Mouse (Mus musculus) kidney, embryonic 14.5 days (tissue): Measurements from ENCODE around the gene Pld1. TPM values are rescaled to one million over a fixed set of nuclear protein-coding genes. Genes with fewer than 3 reads are reported as not detected.

ENCODE experiments used
- ATAC-seq: fragments of 200-750 bp; cut with Nextera tagmentation; 2 replicates; pipeline ENCODE4 v1.8.0; 2017; ENCODE audit warnings: moderate number of reproducible peaks, mild to moderate bottlenecking, moderate TSS enrichment, moderate library complexity; ENCODE audit not compliant: low FRiP score, low TSS enrichment
- H3K27ac ChIP-seq: fragments of 300-500 bp; sonication (generic); 2 replicates; pipeline ENCODE4 v1.5.1; 2014; ENCODE audit warnings: low read depth, mild to moderate bottlenecking, low read length, moderate library complexity, mixed read lengths
- H3K27me3 ChIP-seq: fragments of 300-500 bp; sonication (generic); 2 replicates; pipeline ENCODE4 v1.6.1; 2014; ENCODE audit warnings: mild to moderate bottlenecking, low read length; ENCODE audit not compliant: control insufficient read depth, insufficient read depth
- H3K36me3 ChIP-seq: fragments of 300-500 bp; sonication (generic); 2 replicates; pipeline ENCODE4 v1.6.1; 2014; ENCODE audit warnings: low read length, mixed read lengths; ENCODE audit not compliant: control insufficient read depth, insufficient read depth
- H3K4me1 ChIP-seq: fragments of 300-500 bp; sonication (generic); 2 replicates; pipeline ENCODE4 v1.6.1; 2014; ENCODE audit warnings: low read length, mixed read lengths; ENCODE audit not compliant: control insufficient read depth, insufficient read depth
- H3K4me2 ChIP-seq: fragments of 300-500 bp; sonication (generic); replicated peaks from 2 replicates; pipeline ENCODE4 v1.6.1; 2014; ENCODE audit warnings: low read depth, mild to moderate bottlenecking, low read length
- H3K4me3 ChIP-seq: fragments of 300-500 bp; sonication (generic); 2 replicates; pipeline ENCODE4 v1.5.1; 2014; ENCODE audit warnings: mild to moderate bottlenecking, low read length
- H3K9ac ChIP-seq: fragments of 300-500 bp; sonication (generic); 2 replicates; pipeline ENCODE4 v1.6.1; 2014; ENCODE audit warnings: low read depth, mild to moderate bottlenecking, low read length, moderate library complexity
- H3K9me3 ChIP-seq: fragments of 300-500 bp; sonication (generic); 2 replicates; pipeline ENCODE4 v1.6.1; 2016; ENCODE audit warnings: low read length; ENCODE audit not compliant: control insufficient read depth
- WGBS: fragments of 180-500 bp; shearing (Covaris S2); extraction: QIAGEN DNeasy Blood & Tissue Kit; methylation state at CpG from one replicate; pipeline ENCODE4 v1.1.7; 2014; 5-methylcytosine and 5-hydroxymethylcytosine counted together
- polyA plus RNA-seq: library from polyadenylated mRNA; unstranded; fragments of >200 nt; fragmentation: Nextera tagmentation; extraction: Ambion mirVana; gene quantifications from 2 replicates; pipeline ENCODE4 v1.2.1, GENCODE M21; 2014

Gene Pld1
- polyA plus RNA-seq, 1 experiment from 2014 or later, result 4.8 TPM

- Histone ChIP-seq H3K27me3 (no peaks in the 10 kb centered on the region), H3K27ac (no peak overlapping the region), H3K9ac (no peak overlapping the region), H3K4me1 (no peaks in the 10 kb centered on the region), H3K4me3 (no peak overlapping the region), H3K9me3 (no peaks in the 10 kb centered on the region), H3K4me2 (no peak overlapping the region), H3K36me3 (no peaks in the 10 kb centered on the region)
- WGBS, result 46% methylated on average over 1 of the region's 1 CpGs
- ATAC-seq, result no peak
Observed at GRCm38 (mm10) chr3:28164678-28165077, 226.2 kb downstream of the Pld1 start.

DNA sequence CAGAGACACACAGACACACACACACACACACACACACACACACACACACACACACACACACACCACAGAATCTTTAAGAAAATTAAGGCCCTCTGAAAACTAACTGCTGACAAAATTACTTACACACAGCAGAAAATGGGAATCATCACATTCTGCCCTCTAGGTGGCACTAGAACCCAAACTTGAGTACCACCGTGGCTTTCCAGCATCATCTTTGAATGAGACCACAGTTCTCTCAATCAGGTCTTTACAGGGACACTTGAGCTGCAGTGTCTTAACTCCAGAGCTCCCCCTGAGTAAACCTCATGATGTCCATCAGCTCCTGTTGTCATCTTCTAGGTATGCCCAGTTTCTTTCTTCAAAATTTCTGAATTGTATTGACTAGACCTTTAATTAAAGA lies 227.1 kb downstream of the Pld1 start:
- Histone ChIP-seq H3K9ac (no peak overlapping the region), H3K27ac (no peak overlapping the region), H3K4me1 (no peaks in the 10 kb centered on the region), H3K36me3 (no peaks in the 10 kb centered on the region), H3K4me3 (no peak overlapping the region), H3K9me3 (no peaks in the 10 kb centered on the region), H3K27me3 (no peaks in the 10 kb centered on the region), H3K4me2 (no peak overlapping the region)
- WGBS, result 0% methylated on average over 1 of the region's 1 CpGs
- no peak for ATAC-seq

DNA sequence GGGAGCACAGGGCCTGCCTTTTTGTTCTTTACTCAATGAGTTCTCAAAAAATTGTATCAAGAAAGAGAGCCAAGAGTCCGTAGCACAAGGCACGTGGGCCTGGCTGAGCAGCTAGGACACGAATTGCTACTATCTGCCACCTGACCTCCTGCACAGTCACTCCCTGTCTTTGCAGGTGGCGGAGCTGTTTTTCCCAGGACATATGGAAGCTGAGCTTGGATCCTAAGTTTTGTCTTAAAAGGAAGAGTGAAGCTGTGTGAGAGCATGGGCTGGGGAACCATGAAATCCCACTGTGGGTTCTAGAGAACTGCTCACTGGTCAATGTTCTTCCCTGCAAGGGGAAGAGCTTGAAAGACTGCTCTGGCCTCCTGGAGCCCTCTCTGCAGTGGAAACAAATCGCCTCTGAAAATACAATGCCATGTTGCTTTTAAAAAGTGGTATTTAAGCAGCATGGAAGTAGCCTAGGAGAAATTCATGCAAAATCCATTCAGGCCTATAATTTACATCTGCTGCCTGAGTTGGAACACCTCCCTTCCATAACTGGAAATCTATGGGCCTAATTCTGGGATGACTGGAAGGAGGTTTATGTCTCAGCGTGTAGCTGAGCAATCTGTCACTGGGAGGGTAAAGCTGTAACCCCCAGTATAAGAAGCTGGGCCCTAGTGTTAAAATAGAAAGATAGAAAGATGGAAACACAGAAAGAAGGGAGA lies 229.5 kb downstream of the Pld1 start:
- no peak overlapping the region for H3K4me3 ChIP-seq
- ATAC-seq, result no peak
- no peaks in the 10 kb centered on the region for H3K4me1 ChIP-seq
- H3K4me2 ChIP-seq, result no peak overlapping the region
- H3K9ac ChIP-seq, result no peak overlapping the region
- no peak overlapping the region for H3K27ac ChIP-seq
- no peaks in the 10 kb centered on the region for H3K36me3 ChIP-seq
- WGBS, result 84% methylated on average over 6 of the region's 6 CpGs
- no peaks in the 10 kb centered on the region for H3K27me3 ChIP-seq
- H3K9me3 ChIP-seq, result no peaks in the 10 kb centered on the region

- Histone ChIP-seq H3K4me2 (no peak overlapping the region), H3K4me3 (no peak overlapping the region), H3K4me1 (no peaks in the 10 kb centered on the region), H3K36me3 (no peaks in the 10 kb centered on the region), H3K27ac (no peak overlapping the region), H3K27me3 (no peaks in the 10 kb centered on the region), H3K9me3 (no peaks in the 10 kb centered on the region), H3K9ac (no peak overlapping the region)
- 42% methylated on average over 17 of the region's 17 CpGs for WGBS
- peak; percentile 37; the same call in 1 of the 2 replicates for ATAC-seq
Observed at GRCm38 (mm10) chr3:28170911-28171618, 232.6 kb downstream of the Pld1 start.

DNA sequence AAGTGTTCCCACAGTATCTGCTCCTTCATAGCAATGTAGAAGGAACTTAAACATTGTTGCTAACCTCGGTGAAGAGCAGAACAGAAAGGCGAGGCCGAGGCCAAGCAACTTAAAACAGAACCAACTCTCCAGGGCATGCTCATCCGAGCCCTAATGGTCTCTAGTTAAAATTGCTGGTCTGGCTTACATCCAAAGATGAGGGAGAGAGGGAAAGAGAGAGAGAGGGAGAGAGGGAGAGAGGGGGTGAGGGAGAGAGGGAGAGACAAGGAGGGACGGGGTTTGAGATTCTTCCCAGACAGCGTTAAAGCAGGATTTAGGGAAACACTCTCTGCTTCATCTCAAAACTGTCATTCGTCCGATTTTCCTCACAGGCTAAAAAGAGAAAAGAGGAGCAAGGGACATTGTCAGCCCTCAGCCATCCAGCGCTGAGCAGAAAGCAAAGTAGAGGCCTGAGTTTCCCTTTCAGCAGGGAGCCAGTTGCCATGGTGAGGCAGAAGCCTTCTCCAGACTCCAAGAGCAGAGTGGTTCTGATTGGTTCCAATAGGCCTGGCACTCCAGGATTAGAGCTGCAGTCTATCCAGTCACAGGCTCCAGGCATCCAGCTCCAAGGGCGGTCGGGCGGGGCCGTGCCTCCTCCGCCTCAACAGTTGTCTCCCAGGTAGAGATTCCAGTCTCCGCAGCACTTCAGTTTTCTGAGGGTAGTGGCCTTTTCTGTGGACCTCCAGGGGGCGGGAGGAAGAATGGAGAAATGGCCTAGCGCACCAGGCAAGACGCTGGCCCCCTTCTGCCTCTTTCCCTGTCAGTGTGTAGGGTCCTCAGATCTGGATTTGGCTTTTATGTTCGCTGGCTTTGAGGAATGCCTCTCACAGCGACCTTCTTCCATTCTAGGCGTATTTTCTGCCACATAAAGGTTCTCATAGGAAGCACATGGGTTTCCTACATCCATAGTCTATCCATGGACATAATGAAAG lies 237.8 kb downstream of the Pld1 start:
- H3K4me1 ChIP-seq, result no peaks in the 10 kb centered on the region
- H3K4me3 ChIP-seq, result no peak overlapping the region
- H3K36me3 ChIP-seq, result no peaks in the 10 kb centered on the region
- 23% methylated on average over 21 of the region's 21 CpGs for WGBS
- H3K27ac ChIP-seq, result no peak overlapping the region
- H3K9me3 ChIP-seq, result no peaks in the 10 kb centered on the region
- H3K27me3 ChIP-seq, result no peaks in the 10 kb centered on the region
- ATAC-seq, result peak; percentile 83
- no peak overlapping the region; the same call in 1 of the 2 replicates for H3K4me2 ChIP-seq
- no peak overlapping the region for H3K9ac ChIP-seq

DNA sequence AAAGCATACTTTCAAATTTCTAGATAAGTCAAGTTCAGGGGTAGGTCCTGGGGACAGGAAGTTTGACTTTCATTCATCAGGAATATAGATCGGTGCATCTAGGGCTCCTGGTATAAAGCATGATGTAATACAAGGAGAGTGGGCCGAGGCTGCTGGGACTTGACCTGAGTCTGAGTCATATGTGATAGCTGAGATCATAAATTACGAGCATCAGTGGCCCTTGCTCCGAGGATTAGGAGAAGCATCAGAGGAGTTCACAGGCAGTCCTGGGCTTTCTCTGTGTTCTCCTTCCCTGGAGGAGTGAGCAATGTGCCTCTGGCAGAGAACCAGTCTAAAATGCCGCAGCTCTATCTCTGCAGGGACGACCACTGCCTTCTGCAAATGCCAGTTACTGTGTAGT lies 239.8 kb downstream of the Pld1 start:
- ATAC-seq, result no peak
- no peaks in the 10 kb centered on the region for H3K27me3 ChIP-seq
- 58% methylated on average over 6 of the region's 6 CpGs for WGBS
- no peak overlapping the region for H3K27ac ChIP-seq
- no peak overlapping the region for H3K9ac ChIP-seq
- no peaks in the 10 kb centered on the region for H3K36me3 ChIP-seq
- H3K4me1 ChIP-seq, result no peaks in the 10 kb centered on the region
- H3K4me3 ChIP-seq, result no peak overlapping the region
- H3K4me2 ChIP-seq, result no peak overlapping the region
- no peaks in the 10 kb centered on the region for H3K9me3 ChIP-seq

Other genes starting within 250 kb of the Pld1 start
- 18.5 and 28.7 TPM in 2 replicates for gene Fndc3b, start 227.4 kb upstream of the Pld1 start, polyA plus RNA-seq
- gene Tmem212, start 42.3 kb upstream of the Pld1 start, polyA plus RNA-seq, result not detected in 2 replicates